Mouse (Mus musculus) heart, adult 9 months (tissue): Measurements from ENCODE around the gene Nolc1.
A peak's percentile ranks its signal among the peaks of the same experiment; 100 is the strongest.

Source experiments
- DNase-seq, 2 experiments: peaks; one replicate each; pipeline ENCODE4 v3.0.0; 2022; ENCODE audit warnings: low spot score in 2 of 2

Gene Nolc1

GRCm38 (mm10) chr19:46042476-46043011 lies 33.1 kb upstream of the Nolc1 start:
- no peak for DNase-seq

- peak in 1 of 2 experiments; percentile 59 for DNase-seq
Observed at GRCm38 (mm10) chr19:46043380-46043779, 32.3 kb upstream of the Nolc1 start.

GRCm38 (mm10) chr19:46044271-46044992 lies 31.2 kb upstream of the Nolc1 start, which contains the start of gene Pprc1:
Pprc1 (plus strand) TSS chr19:46044886.
- DNase-seq, result peak; percentile 67 to 81

- peak; percentile 92 to 93 for DNase-seq
Observed at GRCm38 (mm10) chr19:46044993-46045695, 30.5 kb upstream of the Nolc1 start, which contains the start of gene Ldb1. Ldb1 (minus strand) TSS chr19:46045214.

GRCm38 (mm10) chr19:46045696-46046311 lies 29.9 kb upstream of the Nolc1 start:
- DNase-seq, result peak; percentile 77 to 87

GRCm38 (mm10) chr19:46046621-46047025 lies 29.0 kb upstream of the Nolc1 start:
- no peak for DNase-seq

- DNase-seq, result no peak
Observed at GRCm38 (mm10) chr19:46047426-46047825, 28.2 kb upstream of the Nolc1 start.

- no peak for DNase-seq
Observed at GRCm38 (mm10) chr19:46049129-46049528, 26.5 kb upstream of the Nolc1 start.

GRCm38 (mm10) chr19:46050462-46050861 lies 25.2 kb upstream of the Nolc1 start:
- no peak for DNase-seq

GRCm38 (mm10) chr19:46055752-46056387 lies 19.8 kb upstream of the Nolc1 start:
- DNase-seq, result no peak

GRCm38 (mm10) chr19:46056388-46056946 lies 19.2 kb upstream of the Nolc1 start:
- DNase-seq, result peak; percentile 96 to 97

- DNase-seq, result peak; percentile 80 to 86
Observed at GRCm38 (mm10) chr19:46056947-46057607, 18.6 kb upstream of the Nolc1 start.

- no peak for DNase-seq
Observed at GRCm38 (mm10) chr19:46058466-46058865, 17.2 kb upstream of the Nolc1 start.

- DNase-seq, result no peak
Observed at GRCm38 (mm10) chr19:46060845-46061244, 14.8 kb upstream of the Nolc1 start.

GRCm38 (mm10) chr19:46068054-46068453 lies 7.6 kb upstream of the Nolc1 start:
- no peak for DNase-seq

GRCm38 (mm10) chr19:46073285-46073684 lies 2.4 kb upstream of the Nolc1 start:
- DNase-seq, result no peak

- DNase-seq, result no peak
Observed at GRCm38 (mm10) chr19:46074266-46074665, 1.4 kb upstream of the Nolc1 start.

GRCm38 (mm10) chr19:46078535-46078934 lies 2.9 kb downstream of the Nolc1 start:
- DNase-seq, result no peak

- DNase-seq, result no peak
Observed at GRCm38 (mm10) chr19:46085185-46085584, 9.5 kb downstream of the Nolc1 start.

- DNase-seq, result peak in 1 of 2 experiments; percentile 21
Observed at GRCm38 (mm10) chr19:46086337-46086736, 10.7 kb downstream of the Nolc1 start.

GRCm38 (mm10) chr19:46087871-46088270 lies 12.2 kb downstream of the Nolc1 start:
- peak; percentile 23 to 39 for DNase-seq
